Mouse (Mus musculus): ENCODE measurements around the gene Pde10a. TPM values are rescaled to one million over a fixed set of nuclear protein-coding genes. Genes with fewer than 3 reads are reported as not detected.
A peak's percentile ranks its signal among the peaks of the same experiment; 100 is the strongest.

Gene Pde10a
- polyA plus RNA-seq, 1 experiment from 2014 or later: 12.7 TPM

GRCm38 (mm10) chr17:8636691-8637090 is 111.5 kb downstream of the Pde10a start:
- no peak overlapping the region for H3K9ac ChIP-seq (replicated peaks)
- H3K27ac ChIP-seq: no peak overlapping the region
- H3K4me1 ChIP-seq (replicated peaks): peaks cover 8% of the 10 kb centered on the region
- no peaks in the 10 kb centered on the region for H3K9me3 ChIP-seq
- WGBS: 83% methylated on average over 11 of the region's 11 CpGs
- no peak overlapping the region for H3K4me2 ChIP-seq (replicated peaks)
- H3K27me3 ChIP-seq: no peaks in the 10 kb centered on the region
- no peak overlapping the region for H3K4me3 ChIP-seq (replicated peaks)
- H3K36me3 ChIP-seq: no peaks in the 10 kb centered on the region
- ATAC-seq: no peak

- H3K4me1 ChIP-seq (replicated peaks): peaks cover 8% of the 10 kb centered on the region
- no peak overlapping the region for H3K9ac ChIP-seq (replicated peaks)
- no peak overlapping the region for H3K4me2 ChIP-seq (replicated peaks)
- no peak overlapping the region for H3K4me3 ChIP-seq (replicated peaks)
- 76% methylated on average over 4 of the region's 4 CpGs for WGBS
- H3K27me3 ChIP-seq: no peaks in the 10 kb centered on the region
- no peak overlapping the region for H3K27ac ChIP-seq
- no peaks in the 10 kb centered on the region for H3K36me3 ChIP-seq
- H3K9me3 ChIP-seq: no peaks in the 10 kb centered on the region
- no peak for ATAC-seq
Measured at GRCm38 (mm10) chr17:8637181-8637580, 112.0 kb downstream of the Pde10a start.

GRCm38 (mm10) chr17:8639703-8640380 is 114.7 kb downstream of the Pde10a start:
- WGBS: 85% methylated on average over 12 of the region's 12 CpGs
- ATAC-seq: no peak
- H3K9ac ChIP-seq (replicated peaks): no peak overlapping the region
- H3K27me3 ChIP-seq: no peaks in the 10 kb centered on the region
- no peak overlapping the region for H3K4me3 ChIP-seq (replicated peaks)
- H3K4me2 ChIP-seq (replicated peaks): no peak overlapping the region
- H3K36me3 ChIP-seq: no peaks in the 10 kb centered on the region
- H3K27ac ChIP-seq: no peak overlapping the region
- H3K9me3 ChIP-seq: no peaks in the 10 kb centered on the region
- H3K4me1 ChIP-seq (replicated peaks): no peaks in the 10 kb centered on the region

GRCm38 (mm10) chr17:8640741-8641480 is 115.7 kb downstream of the Pde10a start:
- H3K4me2 ChIP-seq (replicated peaks): no peak overlapping the region
- WGBS: 89% methylated on average over 16 of the region's 16 CpGs
- ATAC-seq: no peak
- H3K36me3 ChIP-seq: no peaks in the 10 kb centered on the region
- no peak overlapping the region for H3K27ac ChIP-seq
- H3K27me3 ChIP-seq: no peaks in the 10 kb centered on the region
- H3K9me3 ChIP-seq: no peaks in the 10 kb centered on the region
- H3K4me3 ChIP-seq (replicated peaks): no peak overlapping the region
- H3K4me1 ChIP-seq (replicated peaks): no peaks in the 10 kb centered on the region
- no peak overlapping the region for H3K9ac ChIP-seq (replicated peaks)

GRCm38 (mm10) chr17:8641491-8641890 is 116.3 kb downstream of the Pde10a start:
- H3K27ac ChIP-seq: no peak overlapping the region
- no peaks in the 10 kb centered on the region for H3K36me3 ChIP-seq
- H3K4me3 ChIP-seq (replicated peaks): no peak overlapping the region
- H3K9me3 ChIP-seq: no peaks in the 10 kb centered on the region
- no peak for ATAC-seq
- no peak overlapping the region for H3K4me2 ChIP-seq (replicated peaks)
- H3K9ac ChIP-seq (replicated peaks): no peak overlapping the region
- H3K4me1 ChIP-seq (replicated peaks): no peaks in the 10 kb centered on the region
- peaks cover under 1% of the 10 kb centered on the region; the same call in 1 of the 2 replicates for H3K27me3 ChIP-seq
- WGBS: 67% methylated on average over 3 of the region's 3 CpGs

GRCm38 (mm10) chr17:8642356-8642755 is 117.2 kb downstream of the Pde10a start:
- no peak overlapping the region for H3K4me3 ChIP-seq (replicated peaks)
- no peak overlapping the region for H3K9ac ChIP-seq (replicated peaks)
- H3K4me1 ChIP-seq (replicated peaks): peaks cover 5% of the 10 kb centered on the region
- WGBS: 58% methylated on average over 3 of the region's 3 CpGs
- ATAC-seq: no peak
- H3K27ac ChIP-seq: no peak overlapping the region
- no peaks in the 10 kb centered on the region for H3K36me3 ChIP-seq
- H3K27me3 ChIP-seq: peaks cover 3% of the 10 kb centered on the region; the same call in 1 of the 2 replicates
- no peaks in the 10 kb centered on the region for H3K9me3 ChIP-seq
- no peak overlapping the region for H3K4me2 ChIP-seq (replicated peaks)

GRCm38 (mm10) chr17:8647372-8647871 is 122.2 kb downstream of the Pde10a start:
- peak; percentile 86 for ATAC-seq
- Histone ChIP-seq H3K4me3 (replicated peaks) (no peak overlapping the region), H3K9me3 (no peaks in the 10 kb centered on the region), H3K27ac (peak overlapping the region; percentile 74), H3K27me3 (peaks cover 3% of the 10 kb centered on the region; the same call in 1 of the 2 replicates), H3K9ac (replicated peaks) (0 out of 2 replicates have a peak overlapping the region, but pooled peaks have one; percentile 46), H3K4me1 (replicated peaks) (peaks cover 10% of the 10 kb centered on the region), H3K36me3 (no peaks in the 10 kb centered on the region), H3K4me2 (replicated peaks) (peak overlapping the region; percentile 9; the same call in 1 of the 2 replicates)
- 27% methylated on average over 8 of the region's 8 CpGs for WGBS

GRCm38 (mm10) chr17:8648310-8648709 is 123.1 kb downstream of the Pde10a start:
- H3K27ac ChIP-seq: no peak overlapping the region

GRCm38 (mm10) chr17:8652681-8653262 is 127.6 kb downstream of the Pde10a start:
- no peak overlapping the region for H3K27ac ChIP-seq
- no peak overlapping the region for H3K9ac ChIP-seq (replicated peaks)
- no peak for ATAC-seq
- H3K4me1 ChIP-seq (replicated peaks): peaks cover under 1% of the 10 kb centered on the region
- no peaks in the 10 kb centered on the region for H3K27me3 ChIP-seq
- H3K36me3 ChIP-seq: no peaks in the 10 kb centered on the region
- H3K4me3 ChIP-seq (replicated peaks): no peak overlapping the region
- 94% methylated on average over 3 of the region's 3 CpGs for WGBS
- H3K9me3 ChIP-seq: no peaks in the 10 kb centered on the region
- H3K4me2 ChIP-seq (replicated peaks): no peak overlapping the region

More at GRCm38 (mm10) chr17:8648310-8648709, 123.1 kb downstream of the Pde10a start:
- Histone ChIP-seq H3K4me3 (replicated peaks) (no peak overlapping the region), H3K9ac (replicated peaks) (no peak overlapping the region), H3K9me3 (no peaks in the 10 kb centered on the region), H3K4me2 (replicated peaks) (no peak overlapping the region), H3K27me3 (peaks cover 3% of the 10 kb centered on the region; the same call in 1 of the 2 replicates), H3K4me1 (replicated peaks) (peaks cover 10% of the 10 kb centered on the region), H3K36me3 (no peaks in the 10 kb centered on the region)
- ATAC-seq: no peak
- WGBS: 73% methylated on average over 3 of the region's 3 CpGs

- Histone ChIP-seq H3K4me1 (replicated peaks) (no peaks in the 10 kb centered on the region), H3K4me2 (replicated peaks) (no peak overlapping the region), H3K4me3 (replicated peaks) (no peak overlapping the region), H3K9me3 (no peaks in the 10 kb centered on the region), H3K36me3 (no peaks in the 10 kb centered on the region), H3K9ac (replicated peaks) (no peak overlapping the region), H3K27ac (no peak overlapping the region), H3K27me3 (no peaks in the 10 kb centered on the region)
- WGBS: 87% methylated on average over 9 of the region's 9 CpGs
- no peak for ATAC-seq
Measured at GRCm38 (mm10) chr17:8657661-8658060, 132.5 kb downstream of the Pde10a start.

- WGBS: 67% methylated on average over 16 of the region's 16 CpGs
- ATAC-seq: no peak
Measured at GRCm38 (mm10) chr17:8658751-8659454, 133.7 kb downstream of the Pde10a start.

More at GRCm38 (mm10) chr17:8658751-8659454, 133.7 kb downstream of the Pde10a start:
- no peak overlapping the region for H3K4me2 ChIP-seq (replicated peaks)
- H3K27me3 ChIP-seq: no peaks in the 10 kb centered on the region
- no peak overlapping the region for H3K9ac ChIP-seq (replicated peaks)
- H3K27ac ChIP-seq: no peak overlapping the region
- H3K36me3 ChIP-seq: no peaks in the 10 kb centered on the region
- no peaks in the 10 kb centered on the region for H3K9me3 ChIP-seq
- H3K4me3 ChIP-seq (replicated peaks): no peak overlapping the region
- H3K4me1 ChIP-seq (replicated peaks): no peaks in the 10 kb centered on the region
